Mouse (Mus musculus): ENCODE measurements around the gene Mark4.

The Mark4 gene

DNA sequence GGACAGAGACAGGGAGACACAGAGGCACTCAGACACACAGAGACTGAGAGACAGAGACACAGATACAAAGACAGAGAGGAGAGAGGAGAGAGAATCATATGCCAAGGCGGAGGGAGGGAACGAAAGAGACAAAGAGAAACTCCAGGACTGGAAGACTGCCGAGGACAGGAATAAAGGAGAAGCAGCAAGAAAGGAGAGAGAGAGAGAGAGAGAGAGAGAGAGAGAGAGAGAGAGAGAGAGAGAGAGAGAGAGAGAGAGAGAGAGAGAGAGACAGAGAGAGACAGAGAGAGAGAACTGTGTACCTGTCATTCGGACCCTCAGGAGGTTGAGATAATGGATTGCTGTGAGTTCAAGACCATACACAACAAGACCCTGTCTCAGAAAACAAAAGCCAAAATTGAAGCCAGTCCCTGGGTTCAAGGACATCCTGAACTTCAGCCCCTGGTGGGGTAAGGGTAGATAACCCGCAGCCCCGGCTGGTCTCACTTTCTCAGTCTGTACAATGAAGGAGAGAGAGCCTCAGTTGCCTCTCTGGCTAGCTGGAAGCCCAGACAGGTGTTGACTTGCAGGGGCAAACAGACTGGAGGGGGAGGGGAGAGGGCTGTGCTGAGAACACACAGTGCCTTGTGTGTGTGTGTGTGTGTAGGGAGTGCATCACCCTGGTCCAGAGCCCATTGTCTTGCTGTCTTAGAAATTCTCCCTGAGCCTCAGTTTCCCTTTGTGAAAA is 686 bp upstream of the Mark4 start:
- ChIA-PET POLR2A (interaction anchor here in 2 of 4 experiments (0.5 to 1.0 kb wide), 5 partner anchors 28 to 211 kb away, joined by 3 read pairs; no protein-coding TSS in a partner anchor), CTCF (interaction anchor here in 2 of 4 experiments (0.5 to 1.3 kb wide), 3 partner anchors 23 to 177 kb away, joined by 4 to 5 read pairs (median 4); no protein-coding TSS in a partner anchor)

DNA sequence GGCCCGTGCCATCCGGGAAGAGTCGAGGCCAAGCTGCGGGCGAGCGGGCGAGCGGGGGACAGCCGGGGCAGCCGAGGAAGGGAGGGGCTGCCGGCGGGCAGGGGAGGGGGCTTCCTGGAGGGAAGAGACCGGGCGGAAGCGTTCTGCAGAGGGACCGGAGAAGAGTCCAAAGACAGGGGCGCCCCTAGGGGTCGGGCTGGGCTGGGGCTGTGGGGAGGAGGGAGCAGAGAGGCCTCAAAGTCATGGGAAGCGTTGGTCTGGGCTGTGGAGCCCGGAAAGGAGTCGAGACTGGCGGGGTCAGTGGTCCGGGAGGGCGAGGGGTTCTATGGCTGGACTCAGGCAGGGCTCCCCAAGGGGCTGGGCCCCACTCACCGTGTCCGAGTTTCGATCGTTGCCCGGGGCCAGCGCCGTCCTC is 542 bp downstream of the Mark4 start:
- POLR2A ChIA-PET, result interaction anchor here in 3 of 4 experiments (0.6 to 1.4 kb wide), 3 partner anchors 31 to 312 kb away, joined by 3 to 5 read pairs (median 4); partner anchors contain the start of genes Bcam (in 1 of the 3) and Nectin2 (in 1 of the 3)
- CTCF ChIA-PET, result interaction anchor here in 3 of 4 experiments (0.6 to 1.0 kb wide), 4 partner anchors 11 to 32 kb away, joined by 3 to 5 read pairs (median 4); no protein-coding TSS in a partner anchor

DNA sequence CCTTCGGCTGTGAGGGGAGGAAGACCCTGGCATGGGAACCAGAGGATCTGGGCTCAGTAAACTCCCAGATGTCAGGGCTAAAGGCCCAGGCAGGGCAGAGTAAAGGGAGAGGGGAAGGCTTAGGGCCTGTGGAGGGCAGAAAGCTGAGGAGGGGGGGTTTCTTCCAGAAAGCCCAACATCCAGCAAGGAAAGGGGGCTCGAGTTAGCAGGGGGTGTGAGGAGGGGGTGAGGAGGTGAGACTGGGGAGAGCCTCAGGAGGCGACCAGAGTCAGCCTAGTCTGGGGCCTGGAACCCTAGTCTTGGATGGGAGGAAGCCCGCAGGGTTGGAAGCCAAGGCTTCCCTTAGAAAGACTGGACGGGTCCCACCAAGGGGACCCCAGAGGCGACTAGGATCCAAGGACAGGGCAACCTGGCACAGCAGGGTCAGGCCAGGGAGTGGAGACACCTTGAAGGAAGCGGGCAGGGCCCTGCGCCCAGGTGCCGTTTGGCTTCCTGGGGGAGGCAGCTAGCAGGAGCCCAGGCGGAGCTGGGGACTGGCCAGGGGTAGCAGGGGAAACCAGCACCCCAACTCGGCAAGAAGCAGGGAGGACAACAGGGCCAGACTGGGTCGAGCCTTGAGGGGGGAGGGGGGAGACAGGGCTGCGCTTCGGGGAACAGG is 1.1 kb downstream of the Mark4 start:
- ChIA-PET POLR2A (interaction anchor here in 3 of 4 experiments (0.6 to 1.4 kb wide), 3 partner anchors 30 to 313 kb away, joined by 3 to 5 read pairs (median 4); partner anchors contain the start of genes Bcam (in 1 of the 3) and Nectin2 (in 1 of the 3)), CTCF (interaction anchor here in 2 of 4 experiments (0.6 to 1.0 kb wide), 4 partner anchors 14 to 384 kb away, joined by 3 to 4 read pairs (median 3); no protein-coding TSS in a partner anchor)

DNA sequence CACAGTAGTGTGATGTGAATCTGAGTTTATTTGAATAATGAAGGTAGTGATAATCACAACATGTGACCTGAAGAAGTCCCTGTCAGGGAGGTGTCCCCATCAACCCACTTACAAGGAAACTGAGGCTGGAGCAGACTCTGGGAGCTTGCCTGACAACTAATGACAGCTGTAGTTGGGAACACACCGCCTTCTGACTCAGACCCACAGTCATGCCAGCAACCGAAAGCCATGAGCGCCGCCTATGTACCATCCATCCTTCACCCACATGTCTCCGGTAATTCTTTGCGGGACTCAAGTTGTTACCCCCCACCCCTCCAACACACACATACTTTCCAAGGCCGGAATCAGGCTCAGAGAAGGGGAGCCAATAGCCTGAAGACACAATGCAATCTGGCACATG is 2.0 kb downstream of the Mark4 start:
- ChIA-PET CTCF (interaction anchor here in 1 of 4 experiments (0.5 to 1.1 kb wide), 2 partner anchors 134 to 222 kb away, joined by 4 to 5 read pairs; no protein-coding TSS in a partner anchor), POLR2A (interaction anchor here in 1 of 4 experiments (1.0 to 2.2 kb wide), 3 partner anchors 14 to 74 kb away, joined by 4 to 5 read pairs (median 4); no protein-coding TSS in a partner anchor)

DNA sequence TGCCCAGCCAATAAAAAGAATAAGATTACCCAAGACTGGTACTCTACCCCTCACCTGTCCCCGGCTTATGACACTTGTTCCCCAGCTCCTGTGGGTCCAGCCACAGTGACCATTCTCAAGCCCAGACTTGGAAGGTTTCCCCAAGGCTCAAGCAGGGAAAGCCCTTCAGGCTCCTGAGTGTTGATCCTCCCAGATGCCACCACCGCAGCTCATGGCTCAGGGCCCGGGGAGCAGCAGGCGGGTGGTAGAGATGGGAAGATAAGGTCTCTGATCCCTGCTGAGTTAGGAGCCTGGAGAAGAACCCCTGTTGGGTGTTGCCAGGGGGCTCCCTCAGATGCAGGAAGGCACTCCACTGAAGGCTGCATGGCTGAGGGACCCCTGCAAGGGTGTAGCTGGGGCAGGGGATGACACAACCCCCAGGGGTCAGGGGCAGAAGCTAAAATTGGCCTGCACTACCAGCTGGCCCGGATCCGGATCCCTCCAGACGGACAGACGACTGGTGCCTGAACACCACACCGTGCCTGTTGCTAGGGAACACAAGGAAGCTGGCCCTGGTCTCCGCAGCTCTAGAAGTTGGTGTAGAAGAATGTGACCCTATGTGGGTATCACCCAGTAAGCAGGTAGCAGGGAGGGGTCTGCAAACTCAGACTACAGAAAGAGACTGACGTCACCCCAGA is 2.7 kb downstream of the Mark4 start:
- POLR2A ChIA-PET, result interaction anchor here in 1 of 4 experiments (1.0 to 2.2 kb wide), 3 partner anchors 14 to 75 kb away, joined by 4 to 5 read pairs (median 4); no protein-coding TSS in a partner anchor
- CTCF ChIA-PET, result interaction anchor here in 3 of 4 experiments (0.5 to 1.7 kb wide), 6 partner anchors 24 to 420 kb away, joined by 3 to 9 read pairs (median 4); partner anchors contain the start of genes Bloc1s3 (in 1 of the 3) and Trappc6a (in 1 of the 3)

DNA sequence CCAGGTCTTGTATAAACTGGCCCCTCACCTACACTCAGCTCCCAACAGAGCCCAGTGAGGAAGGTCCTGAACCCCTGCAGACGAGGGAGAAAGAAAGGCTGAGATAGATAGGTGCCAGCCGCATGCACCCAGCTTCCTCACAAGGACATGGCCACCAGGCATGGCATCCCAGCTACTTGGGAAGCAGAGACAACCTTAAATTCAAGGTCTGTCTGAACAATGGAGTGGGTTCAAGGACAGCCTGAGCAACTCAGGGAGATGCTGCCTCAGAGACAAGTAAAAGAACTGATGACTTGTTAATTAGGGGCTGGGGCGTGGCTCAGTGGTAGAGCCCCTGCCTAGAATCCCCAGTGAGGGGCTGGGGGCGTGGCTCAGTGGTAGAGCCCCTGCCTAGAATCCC is 3.4 kb downstream of the Mark4 start:
- CTCF ChIA-PET, result interaction anchor here (0.5 to 2.0 kb wide), 6 partner anchors 11 to 421 kb away, joined by 3 to 9 read pairs (median 4); partner anchors contain the start of genes Bloc1s3 (in 1 of the 4), Ckm (in 1 of the 4) and Trappc6a (in 1 of the 4)

DNA sequence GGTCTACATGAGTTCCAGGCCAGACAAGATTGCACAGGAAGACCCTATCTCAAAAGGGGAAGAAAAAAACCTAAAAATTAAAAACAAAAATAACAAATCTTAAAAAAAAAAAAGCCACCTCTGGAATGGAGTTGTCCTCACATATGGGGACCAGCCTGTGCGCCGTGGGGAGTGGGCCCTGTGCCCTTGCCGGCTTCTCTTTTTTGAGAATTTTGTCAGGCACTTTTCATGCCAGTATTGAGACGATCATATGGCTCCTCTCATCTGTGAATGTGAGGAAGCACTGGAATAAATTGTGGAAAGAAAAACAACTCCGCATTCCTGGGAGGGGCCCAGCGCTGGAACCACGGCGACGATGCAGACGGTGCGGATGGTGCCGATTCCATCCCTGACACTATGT is 9.5 kb downstream of the Mark4 start:
- CTCF ChIA-PET, result interaction anchor here in 1 of 4 experiments (2.5 kb wide), 1 partner anchor 12 kb away, joined by 7 read pairs; no protein-coding TSS in a partner anchor
- POLR2A ChIA-PET, result interaction anchor here in 2 of 4 experiments (0.6 to 1.7 kb wide), 3 partner anchors 12 to 141 kb away, joined by 3 to 6 read pairs (median 4); no protein-coding TSS in a partner anchor

More for the DNA sequence above, 3.4 kb downstream of the Mark4 start:
- POLR2A ChIA-PET, result interaction anchor here in 2 of 4 experiments (0.6 to 2.2 kb wide), 2 partner anchors 31 to 76 kb away, joined by 5 read pairs; no protein-coding TSS in a partner anchor

DNA sequence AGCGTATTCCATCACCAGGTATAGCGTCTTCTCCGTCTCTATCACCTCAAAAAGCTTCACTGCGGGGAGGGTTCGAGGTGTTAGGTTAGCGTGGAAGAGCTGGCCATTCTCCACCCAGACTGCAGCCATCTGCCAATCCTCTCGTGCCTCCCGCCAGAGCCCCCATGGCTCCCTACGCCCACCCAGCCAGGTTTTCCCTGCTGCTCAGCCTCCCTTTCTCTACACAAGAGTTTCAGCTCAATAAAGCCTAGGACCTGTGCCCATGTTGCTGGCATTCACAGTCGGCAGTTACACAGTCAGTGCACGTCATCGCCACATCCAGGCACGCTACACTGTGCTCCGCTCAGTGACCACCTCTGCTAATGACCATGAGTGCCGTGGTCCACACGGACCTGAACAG is 10.9 kb downstream of the Mark4 start:
- ChIA-PET CTCF (interaction anchor here in 1 of 4 experiments (1.6 kb wide), 1 partner anchor 142 kb away, joined by 7 read pairs; no protein-coding TSS in a partner anchor), POLR2A (interaction anchor here in 2 of 4 experiments (0.6 to 1.7 kb wide), 5 partner anchors 14 to 42 kb away, joined by 3 to 6 read pairs (median 3); no protein-coding TSS in a partner anchor)

DNA sequence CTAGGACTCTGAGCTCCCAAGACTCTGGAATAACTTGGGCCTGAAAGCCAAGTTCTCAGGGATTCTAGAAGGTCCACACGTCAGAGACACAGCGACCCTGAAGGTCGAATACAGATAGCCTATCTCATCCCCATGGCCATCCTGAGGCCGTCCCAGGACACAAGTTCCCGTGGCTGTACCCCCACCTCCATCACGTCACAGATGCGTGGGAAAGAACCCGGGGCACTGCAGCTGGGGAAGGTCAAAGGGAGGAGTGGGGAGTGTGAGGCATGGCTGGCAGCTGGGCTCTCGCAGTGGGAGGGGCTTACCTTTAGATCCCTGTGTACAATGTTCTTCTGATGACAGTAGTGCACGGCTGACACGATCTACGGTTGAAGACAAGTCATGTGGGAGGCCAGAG is 13.8 kb downstream of the Mark4 start:
- POLR2A ChIA-PET, result no interaction called here

DNA sequence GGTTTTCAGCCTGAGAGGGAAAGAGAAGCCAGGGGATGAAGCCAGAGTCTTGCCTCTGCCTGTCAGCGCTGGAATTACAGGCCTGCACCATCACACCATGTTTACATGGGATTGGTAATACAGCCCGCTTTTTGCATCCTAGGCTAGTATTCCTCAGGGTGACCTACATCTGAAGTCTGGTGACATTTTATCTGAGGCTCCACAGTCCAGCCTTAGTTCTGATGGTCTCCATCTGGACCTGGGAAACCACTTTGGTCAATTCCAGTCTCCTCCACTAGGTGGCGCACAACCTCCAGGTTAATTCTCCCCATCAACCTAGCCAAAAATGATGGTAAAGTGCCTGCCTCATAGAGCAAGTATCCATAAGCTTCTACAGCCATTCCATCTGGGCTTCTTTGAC is 15.3 kb downstream of the Mark4 start:
- ChIA-PET POLR2A (interaction anchor here in 2 of 4 experiments (0.9 to 1.1 kb wide), 2 partner anchors 17 to 147 kb away, joined by 3 read pairs; no protein-coding TSS in a partner anchor), CTCF (interaction anchor here (0.5 to 2.1 kb wide), 47 partner anchors 8 to 306 kb away, joined by 3 to 10 read pairs (median 4); partner anchors contain the start of genes Exoc3l2 (in 2 of the 4) and Nkpd1 (in 2 of the 4))

More for the DNA sequence above, 13.8 kb downstream of the Mark4 start:
- CTCF ChIA-PET, result interaction anchor here in 3 of 4 experiments (0.7 to 1.6 kb wide), 6 partner anchors 12 to 145 kb away, joined by 3 to 10 read pairs (median 4); no protein-coding TSS in a partner anchor

DNA sequence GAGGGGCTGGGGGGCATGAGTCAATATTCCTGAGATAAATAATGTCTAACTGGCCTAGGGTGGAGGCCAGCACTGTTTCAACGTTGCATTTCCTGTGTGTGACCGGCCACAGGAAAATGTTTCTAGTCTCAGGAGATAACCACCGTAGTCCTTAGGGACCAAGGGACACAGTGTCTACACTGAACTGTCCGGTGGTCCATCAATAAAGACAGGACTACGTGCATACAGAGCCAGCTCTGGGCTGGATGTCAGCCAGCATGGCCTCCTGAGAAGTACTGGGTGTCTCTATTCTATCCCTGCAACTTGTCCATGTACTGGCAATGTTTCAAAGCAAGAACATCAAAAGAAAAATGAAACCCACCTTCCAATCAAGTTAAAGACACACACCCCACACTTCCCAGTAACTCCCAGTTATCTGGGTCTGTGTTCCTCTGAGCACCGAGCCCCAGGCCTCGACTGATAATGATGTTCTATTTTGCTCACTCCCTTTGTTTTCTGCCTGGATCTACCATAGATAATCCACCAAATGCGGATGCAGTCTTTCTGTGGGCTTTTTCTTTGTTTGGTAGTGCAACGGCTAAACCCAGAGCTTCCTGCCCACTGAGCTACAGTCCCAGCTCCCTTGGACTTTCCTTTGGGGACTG is 17.1 kb downstream of the Mark4 start:
- CTCF ChIA-PET, result interaction anchor here in 3 of 4 experiments (0.5 to 1.7 kb wide), 3 partner anchors 9 to 13 kb away, joined by 3 to 4 read pairs (median 4); no protein-coding TSS in a partner anchor
- POLR2A ChIA-PET, result no interaction called here

DNA sequence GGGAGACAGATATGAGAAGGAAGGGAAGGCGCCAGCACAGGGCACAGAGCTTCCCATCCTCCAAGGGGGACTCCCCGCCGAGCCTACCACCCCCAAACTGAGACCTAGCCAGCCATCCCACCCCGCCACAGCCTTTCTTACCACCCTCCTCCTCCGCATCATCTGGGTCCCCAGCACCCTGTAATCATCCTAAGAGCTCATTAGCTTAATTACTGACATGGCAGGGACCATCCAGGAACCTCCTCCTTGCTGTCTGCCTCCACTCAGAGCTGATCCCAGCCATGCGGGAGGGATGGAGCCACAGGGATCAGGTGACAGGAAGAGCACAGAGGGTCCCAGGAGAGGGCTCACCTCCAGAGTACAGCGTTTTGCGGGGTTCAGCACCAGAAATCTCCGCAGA is 21.6 kb downstream of the Mark4 start:
- ChIA-PET POLR2A (interaction anchor here in 3 of 4 experiments (0.5 to 2.3 kb wide), 7 partner anchors 10 to 374 kb away, joined by 3 to 8 read pairs (median 3); no protein-coding TSS in a partner anchor), CTCF (interaction anchor here (0.6 to 2.2 kb wide), 14 partner anchors 8 to 353 kb away, joined by 3 to 11 read pairs (median 3); no protein-coding TSS in a partner anchor)

DNA sequence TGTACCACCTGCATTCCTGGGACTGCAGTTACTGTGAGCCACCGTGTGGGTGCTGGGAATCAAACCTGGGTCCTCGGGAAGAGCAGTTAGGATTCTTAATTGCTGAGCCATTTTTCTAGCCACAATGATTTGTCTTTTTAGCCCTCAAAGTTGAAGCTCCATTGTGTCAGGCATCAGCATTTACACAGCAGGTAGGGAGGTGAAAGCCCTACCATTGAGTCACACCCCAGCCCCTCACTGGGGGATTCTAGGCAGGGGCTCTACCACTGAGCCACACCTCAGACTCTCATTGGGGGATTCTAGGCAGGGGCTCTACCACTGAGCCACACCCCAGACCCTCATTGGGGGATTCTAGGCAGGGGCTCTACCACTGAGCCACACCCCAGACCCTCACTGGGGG is 22.3 kb downstream of the Mark4 start:
- ChIA-PET CTCF (interaction anchor here (0.6 to 2.2 kb wide), 8 partner anchors 8 to 233 kb away, joined by 3 to 11 read pairs (median 4); no protein-coding TSS in a partner anchor), POLR2A (interaction anchor here in 3 of 4 experiments (0.7 to 2.3 kb wide), 6 partner anchors 9 to 116 kb away, joined by 3 to 8 read pairs (median 3); no protein-coding TSS in a partner anchor)

DNA sequence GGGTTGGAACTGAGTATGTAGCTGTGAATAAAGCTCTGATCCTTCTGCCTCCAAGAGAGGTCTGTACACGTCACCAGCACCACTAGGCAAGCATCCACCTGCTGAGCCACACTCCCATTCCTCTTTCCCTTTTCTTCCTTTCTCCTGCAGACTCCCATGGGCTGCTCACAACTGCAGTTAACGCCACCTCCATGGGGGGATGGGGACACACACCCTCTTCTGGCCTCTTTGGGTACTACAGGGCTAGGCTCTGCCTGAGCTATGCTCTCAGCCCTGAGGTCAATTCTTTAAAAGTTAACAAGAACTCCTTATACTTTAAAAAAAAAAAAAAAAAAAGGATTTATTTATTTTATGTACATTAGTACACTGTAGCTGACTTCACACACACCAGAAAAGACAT is 26.1 kb downstream of the Mark4 start:
- CTCF ChIA-PET, result interaction anchor here (0.5 to 3.1 kb wide), 40 partner anchors 9 to 364 kb away, joined by 3 to 19 read pairs (median 4); partner anchors contain the start of genes Eml2 (in 1 of the 4) and Nkpd1 (in 1 of the 4)
- POLR2A ChIA-PET, result interaction anchor here (0.6 to 1.3 kb wide), 10 partner anchors 9 to 295 kb away, joined by 3 to 5 read pairs (median 3); no protein-coding TSS in a partner anchor

DNA sequence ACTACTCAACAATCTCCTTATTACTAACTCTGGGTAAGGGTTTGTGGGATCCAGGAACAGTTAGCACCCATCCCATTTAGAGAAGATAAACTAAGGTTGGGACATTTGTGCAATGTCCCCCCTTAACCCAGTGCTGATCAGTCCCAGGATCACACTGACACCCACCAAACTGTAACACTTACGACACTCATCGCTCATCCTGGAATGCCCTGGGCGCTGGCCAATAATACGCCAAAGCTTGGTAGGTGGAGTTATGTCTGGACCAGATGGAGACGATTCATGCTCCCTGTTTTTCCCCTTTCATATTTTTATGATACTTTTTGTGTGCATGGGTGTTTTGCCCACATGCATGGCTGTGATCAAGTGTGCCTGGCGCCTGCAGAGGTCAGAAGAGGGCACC is 28.2 kb downstream of the Mark4 start:
- CTCF ChIA-PET, result interaction anchor here in 1 of 4 experiments (0.6 kb wide), 1 partner anchor 63 kb away, joined by 3 read pairs; no protein-coding TSS in a partner anchor
- POLR2A ChIA-PET, result interaction anchor here in 2 of 4 experiments (1.1 to 1.2 kb wide), 3 partner anchors 9 to 285 kb away, joined by 3 read pairs; partner anchors contain the start of gene Tomm40 (in 1 of the 2)

DNA sequence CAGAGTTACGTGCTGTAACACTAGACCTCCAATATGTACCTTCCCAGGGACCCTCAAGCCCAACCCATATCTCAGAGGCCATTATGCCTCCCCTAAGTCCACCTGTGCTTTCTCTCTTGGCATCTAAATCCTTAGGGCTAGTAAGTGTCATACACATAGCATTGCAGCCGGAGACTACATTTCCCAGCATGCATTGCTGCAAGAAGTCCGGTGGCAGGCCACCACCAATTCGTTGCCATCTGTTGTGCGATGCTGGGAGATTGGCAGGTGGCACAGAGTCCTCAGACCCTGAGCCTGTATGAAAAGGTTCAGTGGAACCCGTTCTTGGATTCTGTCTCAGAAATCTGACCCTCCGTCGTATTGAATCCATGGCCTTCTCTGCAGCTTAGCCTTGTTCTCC is 28.9 kb downstream of the Mark4 start:
- ChIA-PET CTCF (interaction anchor here in 2 of 4 experiments (0.6 to 1.7 kb wide), 5 partner anchors 8 to 361 kb away, joined by 3 to 5 read pairs (median 4); no protein-coding TSS in a partner anchor), POLR2A (interaction anchor here in 3 of 4 experiments (0.6 to 1.2 kb wide), 6 partner anchors 8 to 378 kb away, joined by 3 to 6 read pairs (median 3); partner anchors contain the start of gene Tomm40 (in 1 of the 3))
